Mouse (Mus musculus): Measurements from ENCODE around the gene Il17f. TPM values are rescaled to one million over a fixed set of nuclear protein-coding genes. Genes with fewer than 3 reads are reported as not detected.

The Il17f gene
- polyA plus RNA-seq, 1 experiment = not detected

DNA sequence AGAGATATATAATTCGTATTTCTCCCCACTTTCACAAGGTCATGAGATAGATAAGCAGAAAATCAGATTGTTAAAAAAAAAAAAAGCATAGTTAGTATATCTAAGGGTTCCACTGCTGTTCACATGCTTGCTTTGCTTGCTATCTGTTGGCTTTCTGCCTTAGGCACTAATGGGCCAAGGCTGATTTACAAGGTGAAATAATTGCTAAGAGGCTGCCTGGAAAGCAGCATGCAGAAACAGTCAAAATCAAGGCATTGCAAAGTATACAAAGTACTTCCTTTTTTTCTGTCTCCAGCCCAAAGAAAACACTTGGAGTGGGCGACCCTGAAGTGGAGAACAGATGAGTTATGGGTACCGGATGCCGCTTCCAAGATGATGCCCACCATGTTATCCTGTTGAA is 30.5 kb upstream of the Il17f start:
- Histone ChIP-seq H3K36me3 (ENCODE audit: control insufficient read depth) (peaks cover 31% of the 10 kb centered on the region), H3K4me3 (replicated peaks) (no peak overlapping the region), H3K4me1 (ENCODE audit: control insufficient read depth) (peaks cover 24% of the 10 kb centered on the region), H3K27me3 (ENCODE audit: control insufficient read depth) (no peaks in the 10 kb centered on the region), H3K9me3 (ENCODE audit: control insufficient read depth, low read length) (no peaks in the 10 kb centered on the region)
- TF ChIP-seq GATA1 (IDR thresholded peaks at IDR 0.05; ENCODE audit: low read length) (no peak), TAL1 (IDR thresholded peaks at IDR 0.05; ENCODE audit: low read length) (no peak)

DNA sequence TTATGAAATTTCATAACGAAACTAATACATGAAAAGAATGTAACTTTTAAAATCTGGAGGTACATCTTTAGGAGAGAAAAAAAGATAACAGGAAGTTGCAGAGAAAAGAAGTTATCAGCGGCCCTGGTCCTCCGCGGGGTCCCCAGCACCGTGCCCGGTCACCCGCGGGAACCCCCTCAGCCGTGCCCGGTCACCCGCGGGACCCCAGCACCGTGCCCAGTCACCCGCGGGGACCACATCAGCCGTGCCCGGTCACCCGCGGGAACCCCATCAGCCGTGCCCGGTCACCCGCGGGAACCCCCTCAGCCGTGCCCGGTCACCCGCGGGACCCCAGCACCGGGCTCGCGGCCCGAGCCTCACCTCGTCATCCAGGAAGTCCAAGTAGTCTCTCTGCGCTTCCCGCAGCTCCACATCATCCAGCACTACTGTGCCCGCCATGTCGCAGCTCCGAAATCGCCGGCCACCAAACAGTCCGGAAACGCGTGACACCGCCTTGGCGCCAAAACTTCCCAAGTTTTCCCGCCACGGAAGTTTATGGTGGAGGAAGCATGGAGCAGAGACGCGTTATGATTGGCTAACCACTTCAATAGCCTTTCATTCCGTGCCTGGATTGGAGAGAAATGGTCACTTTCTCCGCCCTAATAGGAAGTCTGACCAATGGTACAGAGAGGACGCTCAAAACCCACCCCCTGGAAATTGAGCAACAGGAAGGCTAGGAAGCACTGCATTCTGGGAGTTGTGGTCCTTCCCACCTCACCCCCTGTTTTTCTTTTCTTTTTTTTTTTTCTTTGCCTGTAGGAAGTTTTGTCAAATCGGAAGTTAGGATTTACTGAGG is 29.6 kb upstream of the Il17f start, which contains the start of gene Mcm3:
Mcm3 (minus strand) TSS at position 542 of the 835 bp plus-strand sequence.
- Histone ChIP-seq H3K36me3 (ENCODE audit: control insufficient read depth) (peaks cover 40% of the 10 kb centered on the region), H3K27me3 (ENCODE audit: control insufficient read depth) (no peaks in the 10 kb centered on the region), H3K4me1 (ENCODE audit: control insufficient read depth) (peaks cover 29% of the 10 kb centered on the region), H3K4me3 (replicated peaks) (peak within 1 kb of the TSS; percentile 81), H3K9me3 (ENCODE audit: control insufficient read depth, low read length) (no peaks in the 10 kb centered on the region)
- TF ChIP-seq TAL1 (IDR thresholded peaks at IDR 0.05; ENCODE audit: low read length) (no peak), GATA1 (IDR thresholded peaks at IDR 0.05; ENCODE audit: low read length) (no peak)

DNA sequence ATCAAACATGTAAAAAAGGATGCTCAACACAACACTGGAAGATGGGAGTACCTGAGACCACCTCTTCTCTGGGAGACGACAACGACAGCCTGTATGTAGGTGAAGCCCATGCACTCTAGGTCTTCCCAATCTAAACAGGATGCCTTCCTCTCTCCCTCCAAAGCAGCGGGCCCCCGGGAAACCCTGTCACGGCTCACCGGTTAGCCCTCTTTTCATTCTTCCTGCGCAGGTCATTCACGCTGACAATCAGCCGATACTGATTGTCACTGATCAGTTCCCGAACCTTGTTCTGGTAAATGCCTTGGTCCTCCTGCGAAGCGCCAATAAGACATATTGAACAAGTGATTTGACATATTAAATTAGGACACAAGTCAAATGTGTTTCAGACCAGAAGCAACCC is 27.2 kb upstream of the Il17f start:
- peaks cover 64% of the 10 kb centered on the region for H3K36me3 ChIP-seq (ENCODE audit: control insufficient read depth)
- H3K9me3 ChIP-seq (ENCODE audit: control insufficient read depth, low read length) = no peaks in the 10 kb centered on the region
- peak overlapping the region; percentile 10 for H3K4me3 ChIP-seq (replicated peaks)
- peaks cover 31% of the 10 kb centered on the region for H3K4me1 ChIP-seq (ENCODE audit: control insufficient read depth)
- TF ChIP-seq TAL1 (IDR thresholded peaks at IDR 0.05; ENCODE audit: low read length) = no peak
- no peak for TF ChIP-seq GATA1 (IDR thresholded peaks at IDR 0.05; ENCODE audit: low read length)
- H3K27me3 ChIP-seq (ENCODE audit: control insufficient read depth) = no peaks in the 10 kb centered on the region

DNA sequence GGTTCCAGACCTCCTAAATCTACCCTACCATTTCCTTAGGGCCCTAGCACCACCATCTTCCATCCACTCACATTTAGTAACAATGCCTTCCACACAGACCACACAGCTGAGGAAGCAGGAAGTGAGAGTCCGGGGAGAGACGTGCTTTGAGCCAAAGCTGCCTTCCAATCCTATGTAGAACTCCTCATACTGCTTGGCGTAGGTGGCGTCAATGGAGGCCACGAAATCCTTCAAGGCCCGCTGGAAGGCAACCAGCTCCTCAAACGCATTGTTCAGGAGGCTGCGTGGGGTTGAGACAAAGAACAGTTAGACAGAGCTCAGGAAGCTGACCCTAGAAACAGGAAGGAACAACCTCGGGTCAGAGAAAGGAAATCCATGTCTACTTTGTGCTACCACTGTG is 26.8 kb upstream of the Il17f start:
- Histone ChIP-seq H3K4me3 (replicated peaks) (no peak overlapping the region), H3K4me1 (ENCODE audit: control insufficient read depth) (peaks cover 33% of the 10 kb centered on the region), H3K27me3 (ENCODE audit: control insufficient read depth) (no peaks in the 10 kb centered on the region), H3K36me3 (ENCODE audit: control insufficient read depth) (peaks cover 68% of the 10 kb centered on the region), H3K9me3 (ENCODE audit: control insufficient read depth, low read length) (no peaks in the 10 kb centered on the region)
- TF ChIP-seq TAL1 (IDR thresholded peaks at IDR 0.05; ENCODE audit: low read length) = no peak
- TF ChIP-seq GATA1 (IDR thresholded peaks at IDR 0.05; ENCODE audit: low read length) = no peak

DNA sequence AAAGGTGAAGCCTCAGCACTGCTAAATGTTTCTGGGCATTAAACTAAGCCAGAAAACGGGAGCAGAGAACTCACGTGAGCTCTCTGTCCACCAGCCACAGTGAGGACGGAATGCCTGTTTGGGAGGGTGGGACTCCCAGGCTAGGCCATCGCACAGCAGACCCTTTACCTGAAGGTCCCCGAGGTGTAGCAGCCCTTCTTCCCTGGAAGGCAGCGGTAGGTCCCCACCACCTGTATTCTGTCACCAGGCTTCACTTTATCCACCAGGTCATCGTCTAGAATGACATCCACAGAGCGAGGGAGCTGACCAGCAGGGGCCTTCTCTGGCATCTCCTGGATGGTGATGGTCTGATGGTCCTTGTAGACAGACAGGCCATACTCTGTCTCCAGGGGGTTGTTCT is 24.1 kb upstream of the Il17f start:
- Histone ChIP-seq H3K36me3 (ENCODE audit: control insufficient read depth) (peaks cover 95% of the 10 kb centered on the region), H3K4me3 (replicated peaks) (no peak overlapping the region), H3K27me3 (ENCODE audit: control insufficient read depth) (no peaks in the 10 kb centered on the region), H3K4me1 (ENCODE audit: control insufficient read depth) (peaks cover 29% of the 10 kb centered on the region), H3K9me3 (ENCODE audit: control insufficient read depth, low read length) (no peaks in the 10 kb centered on the region)
- TF ChIP-seq GATA1 (IDR thresholded peaks at IDR 0.05; ENCODE audit: low read length) (no peak), TAL1 (IDR thresholded peaks at IDR 0.05; ENCODE audit: low read length) (no peak)

DNA sequence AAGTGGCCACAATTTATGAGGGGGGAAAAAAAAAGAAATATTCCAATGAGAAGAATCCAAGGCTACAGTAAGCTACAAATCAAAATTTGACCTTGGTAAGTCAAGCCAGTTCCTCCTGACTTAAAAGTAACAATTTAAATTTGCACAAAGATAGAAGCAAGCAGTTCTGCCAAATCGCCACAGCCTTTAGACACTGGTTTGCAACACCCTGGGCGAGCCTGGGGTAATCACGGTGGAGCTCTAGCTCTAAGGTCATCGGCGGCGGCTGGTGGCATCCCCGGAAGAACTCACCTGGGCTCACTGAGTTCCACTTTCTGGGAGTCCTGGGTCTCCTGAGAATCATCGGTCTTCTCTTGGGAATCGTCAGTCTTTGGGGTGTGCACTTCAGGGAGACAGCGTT is 14.1 kb upstream of the Il17f start:
- Histone ChIP-seq H3K4me3 (replicated peaks) (no peak overlapping the region), H3K9me3 (ENCODE audit: control insufficient read depth, low read length) (no peaks in the 10 kb centered on the region), H3K36me3 (ENCODE audit: control insufficient read depth) (peaks cover 100% of the 10 kb centered on the region), H3K27me3 (ENCODE audit: control insufficient read depth) (no peaks in the 10 kb centered on the region), H3K4me1 (ENCODE audit: control insufficient read depth) (no peaks in the 10 kb centered on the region; the same call in 1 of the 2 replicates)
- TF ChIP-seq TAL1 (IDR thresholded peaks at IDR 0.05; ENCODE audit: low read length) = no peak
- TF ChIP-seq GATA1 (IDR thresholded peaks at IDR 0.05; ENCODE audit: low read length) = no peak

DNA sequence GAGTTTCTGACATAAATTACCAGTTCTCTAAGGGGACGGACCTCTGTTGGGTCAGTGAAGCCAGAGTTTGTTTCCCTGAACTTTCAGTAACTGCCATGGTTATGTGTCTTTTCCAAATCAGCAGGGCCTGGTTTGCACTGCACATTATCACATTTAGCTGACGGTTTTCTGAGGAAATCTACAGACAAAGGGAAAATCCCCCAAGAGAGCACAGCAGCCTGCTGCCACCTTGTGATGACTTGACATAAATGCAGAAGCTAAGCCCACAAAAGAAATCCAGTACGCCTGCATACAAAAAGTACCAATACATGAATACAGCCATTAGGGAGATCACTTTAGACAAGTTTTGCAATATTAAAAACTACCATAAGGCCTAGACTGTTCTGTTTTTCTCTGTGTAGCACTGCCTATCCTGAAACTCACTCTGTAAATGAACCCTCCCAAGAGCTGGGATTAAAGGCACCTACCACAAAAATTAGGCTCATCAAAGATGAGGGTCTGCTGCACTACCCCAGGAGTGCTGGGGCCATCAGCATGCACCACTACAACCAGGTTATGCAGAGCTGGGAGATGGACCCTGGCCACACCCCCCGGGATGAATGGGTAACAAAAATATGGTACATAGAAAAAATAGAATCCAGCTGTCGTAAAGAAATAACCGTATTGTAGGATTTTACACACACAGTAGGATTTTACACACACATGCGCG is 11.4 kb upstream of the Il17f start:
- no peaks in the 10 kb centered on the region for H3K27me3 ChIP-seq (ENCODE audit: control insufficient read depth)
- no peaks in the 10 kb centered on the region; the same call in none of the 2 replicates for H3K4me1 ChIP-seq (ENCODE audit: control insufficient read depth)
- no peak overlapping the region for H3K4me3 ChIP-seq (replicated peaks)
- TF ChIP-seq GATA1 (IDR thresholded peaks at IDR 0.05; ENCODE audit: low read length) (no peak), TAL1 (IDR thresholded peaks at IDR 0.05; ENCODE audit: low read length) (no peak)
- H3K36me3 ChIP-seq (ENCODE audit: control insufficient read depth) = peaks cover 96% of the 10 kb centered on the region
- H3K9me3 ChIP-seq (ENCODE audit: control insufficient read depth, low read length) = no peaks in the 10 kb centered on the region

DNA sequence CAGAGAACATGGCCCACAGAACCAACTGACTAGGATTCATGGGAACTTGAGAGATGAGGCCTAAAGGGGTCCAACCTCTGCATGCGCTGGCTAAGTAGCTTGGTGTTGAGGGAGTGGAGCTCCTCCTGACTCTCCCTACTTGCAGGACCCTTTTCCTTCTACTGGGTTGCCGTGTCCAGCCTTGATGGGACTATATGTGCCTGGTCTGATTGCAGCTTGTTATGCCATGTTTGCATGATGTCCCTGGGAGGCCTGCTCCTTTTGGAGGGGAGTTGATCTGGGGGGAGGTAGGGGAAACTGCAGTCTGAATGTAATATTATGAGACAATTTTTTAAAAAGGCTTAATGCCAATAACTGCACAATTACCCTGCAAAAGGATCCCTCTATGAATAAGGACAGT is 10.9 kb upstream of the Il17f start:
- H3K4me3 ChIP-seq (replicated peaks) = no peak overlapping the region
- H3K4me1 ChIP-seq (ENCODE audit: control insufficient read depth) = peaks cover 3% of the 10 kb centered on the region
- H3K36me3 ChIP-seq (ENCODE audit: control insufficient read depth) = peaks cover 91% of the 10 kb centered on the region
- no peaks in the 10 kb centered on the region for H3K9me3 ChIP-seq (ENCODE audit: control insufficient read depth, low read length)
- H3K27me3 ChIP-seq (ENCODE audit: control insufficient read depth) = no peaks in the 10 kb centered on the region
- TF ChIP-seq TAL1 (IDR thresholded peaks at IDR 0.05; ENCODE audit: low read length) (no peak), GATA1 (IDR thresholded peaks at IDR 0.05; ENCODE audit: low read length) (no peak)

DNA sequence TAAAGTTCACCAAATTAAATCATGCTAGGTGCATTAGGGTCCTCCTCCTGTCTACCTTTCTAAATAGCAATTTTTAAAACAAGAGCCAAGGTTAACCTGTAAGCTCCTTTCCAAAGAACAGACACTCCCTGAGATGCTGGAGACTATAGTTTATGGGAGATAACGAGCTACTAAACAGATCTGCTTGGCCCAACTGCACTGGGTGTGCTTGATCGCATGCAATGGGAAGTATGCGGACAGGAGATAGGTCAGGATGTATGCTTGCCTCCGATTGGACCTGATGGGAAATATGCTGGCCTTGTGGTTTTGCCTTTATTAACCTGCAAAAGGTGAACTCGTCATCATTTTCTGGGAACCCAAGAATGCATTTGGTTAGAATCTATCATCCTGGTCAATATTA is 4.8 kb upstream of the Il17f start:
- H3K27me3 ChIP-seq (ENCODE audit: control insufficient read depth) = peaks cover 2% of the 10 kb centered on the region
- H3K4me1 ChIP-seq (ENCODE audit: control insufficient read depth) = peaks cover 21% of the 10 kb centered on the region
- TF ChIP-seq GATA1 (IDR thresholded peaks at IDR 0.05; ENCODE audit: low read length) (no peak), TAL1 (IDR thresholded peaks at IDR 0.05; ENCODE audit: low read length) (no peak)
- H3K4me3 ChIP-seq (replicated peaks) = no peak overlapping the region
- peaks cover 30% of the 10 kb centered on the region for H3K36me3 ChIP-seq (ENCODE audit: control insufficient read depth)
- no peaks in the 10 kb centered on the region for H3K9me3 ChIP-seq (ENCODE audit: control insufficient read depth, low read length)
